Mouse (Mus musculus): ENCODE data around the gene Hmg20b.

GRCm38 (mm10) chr10:81350351-81351063 lies at the start of gene Hmg20b:
- TF ChIP-seq CTCF (conservative IDR thresholded peaks at IDR 0.05; ENCODE audit: low read length) (peak; percentile 90), NANOG (IDR thresholded peaks at IDR 0.05; ENCODE audit: borderline replicate concordance, low read length) (no peak)

Data from E14TG2a.4 (cell line).